Mouse (Mus musculus): ENCODE measurements around the gene 4930404N11Rik.

Gene 4930404N11Rik

DNA sequence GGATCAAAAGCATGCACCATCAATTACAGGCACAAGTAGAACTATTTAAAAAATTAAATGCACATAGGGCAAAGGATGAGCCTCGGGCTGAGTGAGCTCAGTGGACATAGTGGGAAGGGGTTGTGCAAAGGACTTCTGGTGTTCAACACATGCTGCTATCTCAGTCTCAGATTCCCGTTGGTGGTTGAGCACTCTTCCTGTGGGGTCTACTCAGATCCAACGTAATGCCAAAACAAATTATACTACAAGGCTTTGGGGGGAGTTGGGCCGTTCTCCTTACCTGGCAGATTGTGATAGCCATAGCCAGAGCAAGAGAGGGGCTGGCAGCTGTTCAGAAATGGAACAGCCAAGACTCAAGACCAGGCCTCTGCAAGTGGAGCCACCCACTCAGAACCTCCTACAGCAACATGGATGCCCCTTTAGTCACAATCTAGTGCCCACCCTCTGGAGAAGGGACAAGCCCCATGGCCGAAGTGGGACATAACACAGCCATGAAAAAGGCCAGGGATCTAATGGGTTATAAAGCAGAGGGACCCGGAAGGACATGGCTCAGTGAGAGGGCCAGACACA lies 14.3 kb upstream of the 4930404N11Rik start:
- no peak for DNase-seq (ENCODE audit: low spot score)

DNA sequence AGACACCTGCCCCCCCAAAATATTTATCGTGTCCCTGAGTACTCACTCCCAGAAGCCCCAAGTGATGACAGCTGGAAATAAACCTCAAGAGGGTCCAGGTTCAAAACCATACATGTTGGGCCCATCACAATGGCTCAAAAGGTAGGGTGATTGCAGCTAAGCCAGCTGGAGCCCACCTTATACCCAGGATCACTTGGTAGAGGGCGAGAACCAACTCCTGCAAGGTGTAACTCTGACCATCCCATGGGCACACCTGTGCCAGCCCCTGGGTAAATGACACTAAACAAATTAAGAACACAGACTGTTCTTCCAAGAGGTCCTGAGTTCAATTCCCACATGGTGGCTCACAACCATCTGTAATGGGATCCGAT lies 13.6 kb upstream of the 4930404N11Rik start:
- DNase-seq (ENCODE audit: low spot score): no peak

DNA sequence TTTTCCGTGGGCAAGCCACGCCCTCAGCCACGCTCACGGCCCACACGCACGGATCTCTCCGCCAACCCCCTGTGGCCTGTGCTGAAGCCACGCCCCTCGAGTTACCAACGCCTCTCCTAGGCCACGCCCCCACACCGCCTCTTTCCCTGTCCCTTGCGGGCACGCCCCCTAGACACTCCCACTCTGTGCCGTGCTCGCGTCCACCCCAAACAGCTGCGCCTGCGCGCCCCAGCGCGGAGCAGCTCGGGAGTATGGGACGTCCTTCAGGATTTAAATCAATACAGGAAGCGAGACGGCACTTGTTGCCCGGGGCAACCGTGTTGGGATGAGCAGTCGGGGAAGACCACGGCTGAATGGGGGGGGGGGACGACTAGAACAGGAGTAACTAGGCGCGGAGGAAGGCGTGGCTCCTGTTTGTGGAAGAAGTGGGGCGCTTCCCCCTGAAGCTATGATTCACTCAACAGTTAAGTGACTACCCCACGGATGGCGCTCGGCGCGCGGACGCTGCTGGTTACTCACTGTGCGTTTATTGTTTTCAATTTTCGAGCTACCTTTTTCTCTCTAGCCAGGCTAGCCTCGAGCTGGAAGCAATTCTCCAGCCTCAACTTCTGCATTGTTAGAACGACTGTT lies 13.1 kb upstream of the 4930404N11Rik start:
- DNase-seq (ENCODE audit: low spot score): peak; percentile 100

DNA sequence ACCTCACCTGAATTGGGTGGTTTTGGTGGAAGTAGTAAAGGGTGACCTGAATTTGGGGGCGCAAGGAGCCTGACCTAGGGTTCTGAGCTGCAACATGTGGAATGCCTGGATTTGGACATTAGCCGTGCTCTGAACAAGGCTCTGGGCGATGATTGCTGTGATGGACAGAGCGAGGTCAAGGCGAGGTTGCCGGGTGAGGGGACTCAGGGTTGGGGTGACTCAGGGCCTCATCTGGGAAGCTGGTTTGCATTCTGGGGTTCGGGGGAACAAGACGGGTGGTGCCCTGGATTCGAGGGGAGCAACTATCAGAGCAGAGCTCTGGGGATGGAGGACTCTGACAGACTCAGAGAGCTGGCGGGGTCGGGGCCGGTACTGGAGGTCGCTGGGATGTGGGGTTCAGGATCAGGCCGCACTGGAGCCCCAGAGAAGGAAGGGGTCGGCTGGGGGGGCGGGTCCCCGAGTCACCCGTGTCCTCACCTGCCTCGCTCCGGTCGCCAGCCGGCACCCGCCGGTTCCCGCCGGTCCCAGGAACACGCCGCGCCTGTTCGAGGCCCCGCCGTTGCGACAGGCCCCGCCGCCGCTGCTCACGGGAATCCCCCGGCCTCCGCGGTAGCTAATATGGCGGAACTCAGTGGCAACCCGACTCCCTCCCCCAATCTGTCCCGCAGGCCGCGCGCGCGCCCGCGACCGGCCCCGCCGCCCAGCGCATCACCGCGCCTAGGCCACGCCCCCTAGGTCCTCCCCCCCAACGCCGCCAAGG lies 12.4 kb upstream of the 4930404N11Rik start, which contains the start of gene Fzr1:
TSS of gene Fzr1 (minus strand) at position 724 of the 760 bp plus-strand sequence.
- no peak for DNase-seq (ENCODE audit: low spot score)

DNA sequence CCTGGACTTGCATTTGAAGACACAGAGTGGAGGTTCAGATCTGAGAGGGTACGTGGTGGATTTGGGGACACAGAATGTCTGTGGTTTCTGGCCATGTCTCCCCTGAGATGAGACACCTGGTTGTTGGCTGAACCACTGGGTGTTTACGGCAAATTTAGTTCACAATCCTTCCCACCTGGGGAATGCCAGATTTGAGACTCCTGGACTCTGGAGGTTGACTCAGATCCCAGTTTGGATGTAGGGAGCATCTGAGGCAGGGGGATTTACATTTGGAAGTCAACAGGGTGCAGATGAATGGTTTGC lies 11.7 kb upstream of the 4930404N11Rik start:
- DNase-seq (ENCODE audit: low spot score): no peak

- no peak for DNase-seq (ENCODE audit: low spot score)
Observed at GRCm38 (mm10) chr10:81376561-81377361, 11.1 kb upstream of the 4930404N11Rik start.

GRCm38 (mm10) chr10:81375322-81375721 lies 9.7 kb upstream of the 4930404N11Rik start:
- DNase-seq (ENCODE audit: low spot score): no peak

DNA sequence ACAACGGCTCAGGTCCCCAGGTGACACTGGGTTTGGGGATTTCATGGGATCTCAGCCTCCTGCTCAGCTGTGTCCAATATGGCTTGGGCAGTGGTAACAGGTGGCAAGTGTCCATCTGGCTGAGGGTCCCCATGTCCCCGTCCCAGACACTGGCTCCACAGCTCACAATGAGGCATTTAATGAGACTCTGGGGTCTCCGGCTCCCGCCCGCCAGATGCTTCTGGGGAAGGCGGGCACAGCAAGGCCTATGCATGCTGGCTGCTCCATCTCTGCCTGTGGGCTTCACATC lies 1.5 kb upstream of the 4930404N11Rik start:
- DNase-seq (ENCODE audit: low spot score): no peak

- DNase-seq (ENCODE audit: low spot score): no peak
Observed at GRCm38 (mm10) chr10:81366477-81367206, 1.0 kb upstream of the 4930404N11Rik start.

DNA sequence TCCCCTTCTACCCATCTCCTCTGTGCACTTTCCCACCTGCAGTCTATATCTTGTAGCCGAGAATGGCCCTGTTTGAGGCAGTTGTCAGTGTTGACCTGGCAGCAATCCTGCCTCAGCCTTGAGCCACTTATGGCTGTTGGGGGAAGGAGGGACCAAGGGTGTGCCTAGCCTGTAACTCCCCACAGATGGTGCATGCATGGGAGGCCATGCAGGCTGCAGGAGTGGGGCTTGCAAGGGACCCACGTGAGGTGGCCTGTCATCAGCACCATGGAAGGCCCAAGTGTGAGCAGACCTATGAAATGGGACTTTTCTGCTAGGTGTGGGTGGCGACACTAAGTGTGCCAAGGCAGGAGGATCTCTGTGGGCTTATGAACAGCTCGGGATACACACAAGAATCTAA lies 543 bp downstream of the 4930404N11Rik start:
- DNase-seq (ENCODE audit: low spot score): no peak

DNA sequence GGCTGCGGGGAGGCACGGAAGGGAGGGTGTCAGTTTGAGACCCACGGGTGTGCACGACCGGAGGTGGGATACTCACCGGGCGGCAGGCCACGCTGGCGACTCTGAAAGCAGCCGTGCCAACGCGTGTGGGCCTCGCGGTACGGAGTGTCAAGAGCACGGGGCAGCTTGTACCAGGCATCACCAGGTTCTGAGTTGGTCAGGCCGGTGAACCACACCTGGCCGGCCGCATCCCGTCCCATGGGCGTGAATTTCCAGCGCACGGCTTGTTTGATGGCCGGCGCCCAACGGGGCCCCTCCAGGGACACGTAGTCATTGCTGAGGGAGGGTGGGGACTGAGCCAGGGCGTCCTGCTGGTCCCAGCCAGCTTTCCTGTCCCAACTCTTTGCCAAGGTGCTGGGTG lies 950 bp downstream of the 4930404N11Rik start:
- DNase-seq (ENCODE audit: low spot score): peak; percentile 46

DNA sequence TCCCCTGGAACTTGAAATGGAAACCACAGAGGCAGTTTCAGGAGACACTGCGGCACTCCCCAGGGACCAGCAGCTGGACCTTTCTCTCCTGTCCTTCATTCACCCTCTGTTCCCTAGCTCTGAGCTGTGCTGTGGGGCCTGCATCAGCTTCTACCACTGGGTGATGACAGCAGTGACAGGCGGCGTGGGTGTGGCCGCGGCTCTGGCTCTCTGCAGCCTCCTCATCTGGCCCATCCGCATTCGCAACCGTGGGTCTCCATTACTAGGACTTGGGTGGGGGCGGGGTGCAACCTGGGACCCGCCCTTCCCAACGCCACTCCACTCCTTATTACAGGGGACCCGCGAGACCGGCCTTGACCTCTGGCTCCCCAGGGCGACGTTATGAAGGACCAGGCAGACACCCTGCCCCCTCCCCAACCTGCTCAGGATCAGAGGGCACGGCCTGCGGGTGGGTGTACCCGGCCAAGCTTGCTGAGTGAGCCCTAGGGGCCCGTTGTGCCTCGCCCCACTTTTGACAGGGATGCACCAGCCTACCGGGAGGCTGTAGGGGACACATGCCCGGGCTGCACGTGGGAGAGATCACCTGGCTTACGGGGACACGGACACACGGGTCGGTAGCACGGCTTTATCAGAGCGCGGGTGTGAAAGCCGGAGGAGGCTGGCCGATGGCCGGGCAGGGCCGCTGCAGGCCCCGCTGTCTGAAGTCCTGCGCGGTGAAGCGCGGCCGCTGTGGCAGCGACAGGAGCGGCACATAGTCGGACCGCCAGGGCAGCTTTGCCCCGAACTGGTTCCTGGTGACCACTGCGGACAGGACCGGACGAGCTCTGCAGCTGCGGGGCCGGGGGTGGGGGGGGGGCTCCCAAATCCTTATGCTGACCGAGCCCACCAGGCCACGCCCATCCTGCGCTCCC lies 1.9 kb downstream of the 4930404N11Rik start:
- DNase-seq (ENCODE audit: low spot score): no peak

- DNase-seq (ENCODE audit: low spot score): no peak
Observed at GRCm38 (mm10) chr10:81362336-81362949, 3.2 kb downstream of the 4930404N11Rik start.

DNA sequence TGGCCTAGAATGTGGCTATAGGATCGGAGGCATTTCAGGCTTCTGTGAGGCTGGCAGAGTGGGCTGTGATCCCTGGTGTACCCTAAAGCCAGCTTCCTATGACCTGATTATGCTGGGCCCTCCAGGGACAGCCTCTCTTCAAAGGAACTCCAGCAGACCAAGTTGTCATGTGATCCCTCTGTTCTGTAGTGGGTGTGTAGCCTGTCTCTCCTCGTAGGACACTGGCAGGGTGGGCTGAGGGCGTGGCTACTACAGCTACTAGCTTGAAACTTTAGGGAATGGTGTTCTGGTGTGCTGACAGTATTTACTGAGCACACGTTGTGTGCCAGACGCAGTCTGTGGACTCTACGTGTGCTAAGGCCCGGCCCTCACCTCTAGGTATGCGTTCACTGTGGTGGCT lies 4.9 kb downstream of the 4930404N11Rik start:
- DNase-seq (ENCODE audit: low spot score): no peak

GRCm38 (mm10) chr10:81358841-81359240 lies 6.8 kb downstream of the 4930404N11Rik start:
- DNase-seq (ENCODE audit: low spot score): no peak

DNA sequence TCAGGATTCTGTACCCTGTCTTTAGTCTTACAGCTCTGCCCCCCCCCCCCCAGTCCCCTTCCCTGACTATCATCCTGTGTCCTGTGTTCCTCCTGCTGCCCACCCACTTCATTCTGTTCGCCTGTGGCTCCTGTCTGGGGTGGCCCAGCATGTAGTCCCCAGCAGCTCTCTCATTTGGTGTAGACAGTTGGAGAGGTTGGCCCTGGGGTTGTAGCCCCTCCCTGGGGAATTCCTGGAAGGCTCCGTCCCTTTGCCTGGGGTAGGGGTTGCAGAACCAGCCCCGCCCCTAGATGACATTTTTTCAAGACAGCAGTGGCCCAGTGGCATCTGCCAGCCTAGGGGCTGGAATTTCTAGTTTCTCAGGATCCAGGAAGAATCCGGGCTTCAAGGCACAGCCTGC lies 7.4 kb downstream of the 4930404N11Rik start:
- DNase-seq (ENCODE audit: low spot score): no peak

DNA sequence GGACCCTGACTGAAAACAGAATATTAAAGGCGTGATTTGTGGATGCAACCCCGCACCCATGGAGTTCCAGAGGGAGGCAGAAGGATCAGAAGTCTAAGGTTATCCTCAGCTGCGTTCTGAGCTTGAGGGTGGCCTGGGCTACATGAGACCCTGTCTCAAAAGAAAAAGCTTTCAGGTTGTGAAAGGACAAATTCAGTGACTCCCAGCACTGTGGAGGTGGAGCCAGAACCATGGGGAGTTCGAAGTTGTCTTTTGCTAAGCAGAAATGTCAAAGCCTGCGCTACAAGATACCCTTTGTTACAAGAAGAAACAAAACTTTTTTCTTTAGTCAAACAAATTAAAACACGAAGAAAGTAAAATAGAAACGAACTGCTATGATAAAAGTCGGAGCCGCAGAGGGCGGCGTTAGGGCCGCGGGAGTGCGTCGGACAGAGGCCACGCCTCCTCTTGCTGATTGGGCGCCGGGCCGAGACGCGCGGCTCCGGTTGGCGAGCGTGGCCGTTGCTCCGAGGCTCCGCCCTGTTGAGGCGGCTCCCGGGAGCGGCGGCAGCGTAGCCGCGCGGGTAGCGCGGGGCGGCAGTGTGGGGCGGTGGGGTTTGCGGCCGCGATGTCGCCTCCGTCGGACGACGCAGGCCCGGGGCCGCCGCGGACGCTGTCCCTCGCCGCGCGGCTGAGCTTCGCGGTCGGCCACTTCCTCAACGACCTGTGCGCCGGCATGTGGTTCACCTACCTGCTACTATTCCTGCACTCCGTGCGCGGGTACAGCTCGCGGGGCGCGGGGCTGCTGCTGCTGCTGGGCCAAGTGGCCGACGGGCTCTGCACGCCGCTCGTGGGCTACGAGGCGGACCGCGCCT lies 8.4 kb downstream of the 4930404N11Rik start, which contains the start of gene Mfsd12:
TSS of gene Mfsd12 (plus strand) at position 501 of the 854 bp plus-strand sequence.
- peak; percentile 91 for DNase-seq (ENCODE audit: low spot score)

- DNase-seq (ENCODE audit: low spot score): no peak
Observed at GRCm38 (mm10) chr10:81356352-81356990, 9.1 kb downstream of the 4930404N11Rik start.

DNA sequence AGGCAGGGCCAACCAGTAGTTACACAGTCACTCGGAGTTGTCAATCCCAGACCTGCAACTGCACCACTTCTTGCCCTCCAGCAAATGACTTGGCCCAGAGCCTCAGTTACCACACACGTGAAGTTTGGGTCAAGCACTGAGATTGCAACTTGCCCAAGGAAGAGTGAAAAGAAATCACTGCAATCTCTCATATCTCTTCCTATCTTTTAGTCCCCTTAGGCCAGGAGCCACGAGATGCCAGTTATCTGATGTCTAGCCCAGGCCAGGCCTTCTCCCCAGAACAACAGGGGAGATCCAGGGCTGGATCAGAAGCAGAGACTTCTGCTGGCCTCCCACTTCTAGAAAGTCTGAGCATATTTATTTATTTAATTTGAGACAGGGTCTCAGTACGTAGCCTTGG lies 10.1 kb downstream of the 4930404N11Rik start:
- DNase-seq (ENCODE audit: low spot score): no peak

All from testis, postnatal 14 days (tissue).